Mouse (Mus musculus): ENCODE data around the gene Fkbpl.

DNA sequence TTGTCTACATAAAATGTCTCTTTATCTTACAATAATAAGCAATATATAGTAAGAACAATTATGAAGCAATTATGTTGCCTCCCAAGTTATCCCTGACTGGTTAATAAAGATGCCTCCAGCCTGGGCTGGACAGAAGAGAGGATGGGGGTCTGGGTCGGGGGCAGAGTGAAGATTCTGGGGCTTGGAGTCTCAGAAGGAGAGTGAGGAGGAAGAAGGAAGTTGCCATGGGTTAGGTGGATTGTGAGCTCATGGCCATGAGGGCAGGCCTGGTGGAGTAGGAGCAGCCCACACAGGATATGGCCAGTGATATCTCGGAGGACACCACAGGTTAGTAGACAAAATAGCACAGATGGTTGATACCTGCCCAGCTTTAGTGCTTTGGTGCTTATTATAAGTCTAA, 13.6 kb downstream of the Fkbpl start:
- TF ChIP-seq CTCF (IDR thresholded peaks at IDR 0.05; ENCODE audit: insufficient read depth, low read length): no peak
- no peak for TF ChIP-seq POLR2A (IDR thresholded peaks at IDR 0.05; ENCODE audit: borderline replicate concordance, extremely low read depth, low read depth, low read length)
